Mouse (Mus musculus): Measurements from ENCODE around the gene Spata2l. TPM values are rescaled to one million over a fixed set of nuclear protein-coding genes. Genes with fewer than 3 reads are reported as not detected.
"Not testable (repeated sequence)": the region's sequence is repeated elsewhere in the genome, so short reads cannot be mapped to it uniquely, and the experiment has no call there.

Gene Spata2l
- polyA plus RNA-seq, 1 experiment from 2014 or later: 4.7 TPM

- H3K27me3 ChIP-seq: peaks cover 4% of the 10 kb centered on the region
- in situ Hi-C loops (cut with MboI; ENCODE audit: low pct_unique_long_range_greater_than_20kb): loop anchor here (5.0 kb wide), 1 partner anchor 91 kb away; no protein-coding TSS in a partner anchor
- no peak for DNase-seq (ENCODE audit: low read depth, low spot score)
- no peak for TF ChIP-seq CTCF (IDR thresholded peaks at IDR 0.05)
- POLR2A ChIA-PET: interaction anchor here (0.6 kb wide), 1 partner anchor 555 kb away, joined by 3 read pairs; no protein-coding TSS in a partner anchor
- CTCF ChIA-PET: interaction anchor here (1.3 to 3.6 kb wide), 2 partner anchors 13 to 96 kb away, joined by 3 to 13 read pairs; no protein-coding TSS in a partner anchor
- no peak for ATAC-seq
Observed at GRCm38 (mm10) chr8:123203571-123203970, 32.5 kb downstream of the Spata2l start.

DNA sequence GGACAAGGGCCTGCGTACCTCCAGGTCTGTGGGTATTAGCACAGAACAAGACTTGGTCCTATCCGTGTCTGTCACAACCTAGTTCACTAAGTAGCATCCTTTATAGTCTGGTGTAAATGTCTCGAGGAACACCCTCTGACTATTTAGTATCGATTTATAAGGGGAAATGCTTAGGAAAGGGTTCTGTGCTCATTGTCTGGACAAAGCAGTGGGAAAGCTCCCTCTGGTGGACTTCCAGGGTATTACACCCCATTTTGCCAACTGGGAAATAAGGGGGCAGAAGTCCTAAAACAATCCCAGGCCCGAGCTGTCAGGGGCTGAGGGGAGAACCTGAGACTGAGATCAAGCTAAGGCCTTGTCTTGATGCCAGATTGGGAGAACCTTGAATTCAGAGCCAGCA is 33.7 kb downstream of the Spata2l start:
- in situ Hi-C loops (cut with MboI; ENCODE audit: low pct_unique_long_range_greater_than_20kb): loop anchor here (5.0 kb wide), 1 partner anchor 90 kb away; no protein-coding TSS in a partner anchor
- POLR2A ChIA-PET: no interaction called here
- peaks cover 8% of the 10 kb centered on the region for H3K27me3 ChIP-seq
- ATAC-seq (no peak), DNase-seq (ENCODE audit: low read depth, low spot score) (peak; percentile 27)
- CTCF ChIA-PET: interaction anchor here (1.1 to 3.6 kb wide), 6 partner anchors 9 to 95 kb away, joined by 3 to 13 read pairs (median 6); partner anchors contain the start of genes Chmp1a and Spata33
- no peak for TF ChIP-seq CTCF (IDR thresholded peaks at IDR 0.05)

DNA sequence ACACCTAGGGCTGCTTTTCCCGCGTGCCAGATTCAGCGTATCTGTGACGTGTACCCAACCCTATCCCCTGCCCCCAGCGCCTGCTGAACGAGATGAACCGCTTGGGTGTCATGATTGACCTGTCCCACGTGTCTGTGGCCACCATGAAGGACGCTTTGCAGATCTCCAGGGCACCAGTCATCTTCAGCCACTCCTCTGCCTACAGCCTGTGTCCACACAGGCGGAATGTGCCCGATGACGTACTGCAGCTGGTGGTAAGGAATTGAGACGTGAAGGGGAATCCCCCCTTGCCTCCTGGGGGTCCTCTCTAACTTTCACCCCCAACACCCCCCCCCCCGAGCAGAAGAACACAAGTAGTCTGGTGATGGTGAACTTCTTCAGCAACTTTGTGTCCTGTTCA is 36.2 kb downstream of the Spata2l start:
- H3K27me3 ChIP-seq: peaks cover 8% of the 10 kb centered on the region
- ChIA-PET POLR2A (no interaction called here), CTCF (interaction anchor here (1.2 to 1.3 kb wide), 3 partner anchors 9 to 92 kb away, joined by 4 read pairs; no protein-coding TSS in a partner anchor)
- DNase-seq (ENCODE audit: low read depth, low spot score) (no peak), ATAC-seq (no peak)
- in situ Hi-C loops (cut with MboI; ENCODE audit: low pct_unique_long_range_greater_than_20kb): loop anchor here (5.0 kb wide), 1 partner anchor 88 kb away; no protein-coding TSS in a partner anchor
- TF ChIP-seq CTCF (IDR thresholded peaks at IDR 0.05): no peak

- POLR2A ChIA-PET; H3K27me3 ChIP-seq; in situ Hi-C loops (cut with MboI; ENCODE audit: low pct_unique_long_range_greater_than_20kb); DNase-seq (ENCODE audit: low read depth, low spot score): not testable (repeated sequence)
- ATAC-seq: peak; percentile 11
- CTCF ChIA-PET: interaction anchor here (1.8 kb wide), 1 partner anchor 90 kb away, joined by 4 read pairs; no protein-coding TSS in a partner anchor
Observed at GRCm38 (mm10) chr8:123197016-123197415, 39.0 kb downstream of the Spata2l start.

- in situ Hi-C loops (cut with MboI; ENCODE audit: low pct_unique_long_range_greater_than_20kb): loop anchor here (5.0 kb wide), 2 partner anchors 36 to 361 kb away; partner anchors contain the start of gene Sult5a1
- TF ChIP-seq CTCF (IDR thresholded peaks at IDR 0.05): no peak
- ChIA-PET POLR2A (no interaction called here), CTCF (interaction anchor here (1.9 kb wide), 1 partner anchor 8 kb away, joined by 6 read pairs; no protein-coding TSS in a partner anchor)
- ATAC-seq (no peak), DNase-seq (ENCODE audit: low read depth, low spot score) (no peak)
- peaks cover 4% of the 10 kb centered on the region for H3K27me3 ChIP-seq
Observed at GRCm38 (mm10) chr8:123193771-123194170, 42.3 kb downstream of the Spata2l start.

GRCm38 (mm10) chr8:123191908-123192307 is 44.1 kb downstream of the Spata2l start:
- POLR2A ChIA-PET: no interaction called here
- ATAC-seq: no peak
- no peak for DNase-seq (ENCODE audit: low read depth, low spot score)
- peaks cover 4% of the 10 kb centered on the region for H3K27me3 ChIP-seq
- no peak for TF ChIP-seq CTCF (IDR thresholded peaks at IDR 0.05)
- CTCF ChIA-PET: interaction anchor here (1.8 to 2.6 kb wide), 3 partner anchors 9 to 85 kb away, joined by 4 to 14 read pairs (median 8); no protein-coding TSS in a partner anchor
- in situ Hi-C loops (cut with MboI; ENCODE audit: low pct_unique_long_range_greater_than_20kb): loop anchor here (5.0 kb wide), 2 partner anchors 35 to 360 kb away; partner anchors contain the start of gene Sult5a1

GRCm38 (mm10) chr8:123190678-123191077 is 45.4 kb downstream of the Spata2l start:
- ChIA-PET POLR2A (no interaction called here), CTCF (interaction anchor here (0.8 to 2.6 kb wide), 12 partner anchors 8 to 83 kb away, joined by 3 to 14 read pairs (median 4); no protein-coding TSS in a partner anchor)
- peak; percentile 4 for DNase-seq (ENCODE audit: low read depth, low spot score)
- in situ Hi-C loops (cut with MboI; ENCODE audit: low pct_unique_long_range_greater_than_20kb): loop anchor here (5.0 kb wide), 2 partner anchors 33 to 358 kb away; partner anchors contain the start of gene Sult5a1
- ATAC-seq: no peak
- H3K27me3 ChIP-seq: peaks cover 7% of the 10 kb centered on the region
- no peak for TF ChIP-seq CTCF (IDR thresholded peaks at IDR 0.05)

GRCm38 (mm10) chr8:123188841-123189240 is 47.2 kb downstream of the Spata2l start:
- peaks cover 7% of the 10 kb centered on the region for H3K27me3 ChIP-seq
- ChIA-PET CTCF (interaction anchor here (1.9 kb wide), 1 partner anchor 80 kb away, joined by 5 read pairs; no protein-coding TSS in a partner anchor), POLR2A (interaction anchor here (0.7 kb wide), 1 partner anchor 69 kb away, joined by 3 read pairs; no protein-coding TSS in a partner anchor)
- in situ Hi-C loops (cut with MboI; ENCODE audit: low pct_unique_long_range_greater_than_20kb): no loop called here
- TF ChIP-seq CTCF (IDR thresholded peaks at IDR 0.05): no peak
- ATAC-seq (no peak), DNase-seq (ENCODE audit: low read depth, low spot score) (no peak)

DNA sequence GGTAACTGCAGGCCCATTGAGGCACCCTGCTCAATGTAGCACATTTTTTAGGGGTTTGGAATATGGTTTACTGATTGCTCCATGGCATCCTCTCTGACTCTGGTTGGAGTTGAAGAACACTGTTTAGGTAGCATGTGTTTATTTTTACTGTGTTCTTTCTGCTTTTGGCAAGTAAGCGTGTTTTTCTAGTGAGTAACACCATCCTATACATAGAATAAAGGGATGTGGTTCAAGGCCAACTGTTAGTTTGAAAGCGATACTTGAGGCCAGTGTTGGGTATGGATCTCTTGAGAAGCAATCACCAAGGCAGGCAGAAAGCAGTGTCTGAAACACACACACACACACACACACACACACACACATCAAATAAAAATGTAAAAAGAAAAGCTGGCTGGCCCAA is 48.0 kb downstream of the Spata2l start:
- no peak for DNase-seq (ENCODE audit: low read depth, low spot score)

GRCm38 (mm10) chr8:123185566-123186409 is 50.2 kb downstream of the Spata2l start, which contains the start of gene Dpep1:
Gene Dpep1, plus strand, starts transcription at chr8:123186242.
- CTCF ChIA-PET: no interaction called here
- H3K27me3 ChIP-seq: peaks cover 7% of the 10 kb centered on the region
- ATAC-seq (no peak), DNase-seq (ENCODE audit: low read depth, low spot score) (no peak)
- TF ChIP-seq CTCF (IDR thresholded peaks at IDR 0.05): no peak
- POLR2A ChIA-PET: no interaction called here
- in situ Hi-C loops (cut with MboI; ENCODE audit: low pct_unique_long_range_greater_than_20kb): no loop called here

More for the DNA sequence above, 48.0 kb downstream of the Spata2l start:
- in situ Hi-C loops (cut with MboI; ENCODE audit: low pct_unique_long_range_greater_than_20kb): no loop called here
- peaks cover 7% of the 10 kb centered on the region for H3K27me3 ChIP-seq
- POLR2A ChIA-PET: interaction anchor here (0.7 kb wide), 1 partner anchor 70 kb away, joined by 3 read pairs; no protein-coding TSS in a partner anchor
- TF ChIP-seq CTCF (IDR thresholded peaks at IDR 0.05): no peak
- CTCF ChIA-PET: no interaction called here
- no peak for ATAC-seq

Measured in Patski (cell line).